Mouse (Mus musculus) thymus, adult 2 months (tissue): ENCODE measurements around the gene Gpr150. TPM values are rescaled to one million over a fixed set of nuclear protein-coding genes. Genes with fewer than 3 reads are reported as not detected.

Source experiments
- DNase-seq: peaks from one replicate; pipeline ENCODE4 v3.0.0; 2021
- H3K27ac ChIP-seq: fragments of 200-500 bp; 2 replicates; pipeline ENCODE4 v1.5.1; 2012; ENCODE audit warnings: low read length, control low read depth; ENCODE audit not compliant: control insufficient read depth, insufficient read depth
- H3K27me3 ChIP-seq: fragments of 200-500 bp; 2 replicates; pipeline ENCODE4 v1.6.1; 2012; ENCODE audit warnings: mild to moderate bottlenecking, low read length, moderate library complexity, mixed read lengths; ENCODE audit not compliant: control insufficient read depth, insufficient read depth
- H3K36me3 ChIP-seq: fragments of 200-500 bp; 2 replicates; pipeline ENCODE4 v1.6.1; 2012; ENCODE audit warnings: mild to moderate bottlenecking, low read length, moderate library complexity; ENCODE audit not compliant: control insufficient read depth, insufficient read depth
- H3K4me1 ChIP-seq: fragments of 200-500 bp; replicated peaks from 2 replicates; pipeline ENCODE4 v1.6.1; 2012; ENCODE audit warnings: low read length; ENCODE audit not compliant: control insufficient read depth, insufficient read depth
- H3K4me3 ChIP-seq: fragments of 200-500 bp; 2 replicates; pipeline ENCODE4 v1.5.1; 2012; ENCODE audit warnings: mild to moderate bottlenecking, low read length, control low read depth, moderate library complexity; ENCODE audit not compliant: control insufficient read depth, insufficient read depth
- CTCF ChIP-seq: fragments of 200-500 bp; IDR thresholded peaks from 2 replicates; pipeline ENCODE4 v1.5.1; 2012; ENCODE audit warnings: mild to moderate bottlenecking, control low read depth, low read length, moderate library complexity, borderline replicate concordance; ENCODE audit not compliant: control insufficient read depth, poor library complexity, insufficient read depth; ENCODE audit errors: extremely low read depth
- POLR2A ChIP-seq: fragments of 200-500 bp; IDR thresholded peaks from 2 replicates; pipeline ENCODE4 v1.6.1; 2012; ENCODE audit warnings: mild to moderate bottlenecking, low read length, control low read depth, moderate library complexity; ENCODE audit not compliant: control insufficient read depth, poor library complexity, insufficient read depth; ENCODE audit errors: extremely low read depth
- WGBS: fragments of 180-500 bp; shearing (Covaris S2); methylation state at CpG from one replicate; pipeline ENCODE4 v1.1.7; 2018; 5-methylcytosine and 5-hydroxymethylcytosine counted together
- polyA plus RNA-seq: library from polyadenylated mRNA; depleted of rRNA; stranded (reverse); fragments of >200 nt; gene quantifications from 2 replicates; pipeline ENCODE4 v1.2.3, GENCODE M21; 2012

Gene Gpr150
- polyA plus RNA-seq, 1 experiment, result 0.36 TPM

DNA sequence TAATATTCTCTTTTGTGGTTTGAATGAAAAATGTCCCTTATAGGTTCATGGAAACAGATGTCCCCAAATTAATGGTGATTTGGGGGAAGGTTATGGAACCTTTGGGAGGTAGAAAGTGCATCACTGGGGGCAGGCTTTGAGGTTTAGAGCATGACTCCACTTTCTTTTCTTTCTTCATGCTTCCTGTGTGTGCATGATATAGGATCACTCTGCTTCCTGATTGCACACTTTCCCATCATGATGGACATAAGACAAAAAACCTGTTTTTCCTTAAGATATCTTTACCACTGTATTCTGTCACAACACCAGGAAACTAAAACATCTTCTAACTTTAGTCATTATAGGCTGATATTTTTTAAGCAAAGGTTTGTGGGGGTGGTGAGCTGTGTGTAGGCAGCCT lies 11.8 kb downstream of the Gpr150 start:
- Histone ChIP-seq H3K4me3 (no peak overlapping the region), H3K4me1 (no peaks in the 10 kb centered on the region), H3K27ac (no peak overlapping the region), H3K27me3 (no peaks in the 10 kb centered on the region), H3K36me3 (no peaks in the 10 kb centered on the region)
- no peak for DNase-seq
- no peak for TF ChIP-seq CTCF
- TF ChIP-seq POLR2A, result no peak

DNA sequence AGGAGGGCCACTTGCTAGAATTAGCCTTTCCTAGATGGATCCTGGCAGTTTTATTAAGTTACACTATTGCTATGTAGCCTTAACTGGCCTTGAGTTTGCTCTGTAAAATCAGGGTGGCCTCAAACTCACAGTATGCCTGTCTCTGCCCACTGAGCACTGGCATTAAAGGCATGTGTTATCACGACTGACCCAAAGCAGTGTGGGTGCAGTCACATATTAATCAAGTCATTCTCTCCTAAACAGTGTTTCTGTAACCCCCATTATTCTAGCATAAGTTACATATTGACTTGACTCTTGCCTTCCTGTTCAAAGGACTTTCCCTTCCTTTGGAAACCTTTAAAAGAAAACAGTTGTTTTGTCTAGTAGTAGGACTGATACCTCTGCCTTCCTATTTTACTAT lies 14.3 kb downstream of the Gpr150 start:
- H3K27ac ChIP-seq, result no peak overlapping the region
- 64% methylated on average over 1 of the region's 1 CpGs for WGBS
- no peak overlapping the region for H3K4me3 ChIP-seq
- DNase-seq, result no peak
- no peaks in the 10 kb centered on the region for H3K27me3 ChIP-seq
- no peaks in the 10 kb centered on the region for H3K4me1 ChIP-seq
- TF ChIP-seq POLR2A (no peak), CTCF (no peak)
- no peaks in the 10 kb centered on the region for H3K36me3 ChIP-seq

GRCm38 (mm10) chr13:76024588-76024987 lies 32.2 kb downstream of the Gpr150 start:
- TF ChIP-seq POLR2A (no peak), CTCF (no peak)
- WGBS, result 85% methylated on average over 3 of the region's 3 CpGs
- no peak for DNase-seq

GRCm38 (mm10) chr13:76021782-76022181 lies 35.0 kb downstream of the Gpr150 start:
- H3K4me1 ChIP-seq, result no peaks in the 10 kb centered on the region
- no peak overlapping the region for H3K27ac ChIP-seq
- no peak overlapping the region for H3K4me3 ChIP-seq
- H3K36me3 ChIP-seq, result no peaks in the 10 kb centered on the region
- DNase-seq, result no peak
- no peaks in the 10 kb centered on the region for H3K27me3 ChIP-seq
- no peak for TF ChIP-seq POLR2A
- WGBS, result 68% methylated on average over 2 of the region's 2 CpGs

More at GRCm38 (mm10) chr13:76024588-76024987, 32.2 kb downstream of the Gpr150 start:
- no peaks in the 10 kb centered on the region for H3K36me3 ChIP-seq
- no peak overlapping the region for H3K4me3 ChIP-seq
- no peaks in the 10 kb centered on the region for H3K27me3 ChIP-seq
- H3K27ac ChIP-seq, result no peak overlapping the region
- H3K4me1 ChIP-seq, result no peaks in the 10 kb centered on the region

- 11% methylated on average over 5 of the region's 5 CpGs for WGBS
Measured at GRCm38 (mm10) chr13:76018844-76019400, 37.9 kb downstream of the Gpr150 start.

GRCm38 (mm10) chr13:76017974-76018843 lies 38.6 kb downstream of the Gpr150 start, which contains the start of gene Rfesd:
Gene Rfesd (minus strand): TSS chr13:76018719.
- DNase-seq, result peak; percentile 99
- under 1% methylated on average over 50 of the region's 50 CpGs for WGBS
- H3K27me3 ChIP-seq, result no peaks in the 10 kb centered on the region
- H3K4me1 ChIP-seq, result no peaks in the 10 kb centered on the region
- peak; percentile 88 for TF ChIP-seq POLR2A
- TF ChIP-seq CTCF, result no peak
- peak within 1 kb of the TSS; percentile 94 for H3K4me3 ChIP-seq
- H3K36me3 ChIP-seq, result no peaks in the 10 kb centered on the region
- H3K27ac ChIP-seq, result peak within 1 kb of the TSS; percentile 93

More at GRCm38 (mm10) chr13:76018844-76019400, 37.9 kb downstream of the Gpr150 start:
- Histone ChIP-seq H3K36me3 (no peaks in the 10 kb centered on the region), H3K27ac (peak overlapping the region; percentile 57), H3K27me3 (no peaks in the 10 kb centered on the region), H3K4me3 (peak overlapping the region; percentile 94), H3K4me1 (no peaks in the 10 kb centered on the region)
- TF ChIP-seq CTCF (no peak), POLR2A (no peak)
- DNase-seq, result no peak

GRCm38 (mm10) chr13:76017465-76017864 lies 39.3 kb downstream of the Gpr150 start:
- Histone ChIP-seq H3K27ac (no peak overlapping the region), H3K4me3 (no peak overlapping the region), H3K27me3 (no peaks in the 10 kb centered on the region), H3K4me1 (no peaks in the 10 kb centered on the region), H3K36me3 (no peaks in the 10 kb centered on the region)
- TF ChIP-seq POLR2A (no peak), CTCF (no peak)
- WGBS, result 52% methylated on average over 4 of the region's 4 CpGs
- DNase-seq, result no peak
